Mouse (Mus musculus) ES-Bruce4 (cell line): ENCODE measurements around the gene Tmigd3.

Experiments used
- CTCF ChIP-seq: IDR thresholded peaks from one replicate; pipeline ENCODE4 v1.8.1; 2011; ENCODE audit warnings: low read depth, low read length
- EP300 ChIP-seq: IDR thresholded peaks from 2 replicates; pipeline ENCODE4 v1.6.1; 2011; ENCODE audit warnings: low read depth, low read length; ENCODE audit not compliant: insufficient read depth
- POLR2A ChIP-seq: IDR thresholded peaks from one replicate; pipeline ENCODE4 v1.8.1; 2011; ENCODE audit warnings: low read length; ENCODE audit not compliant: insufficient read depth

DNA sequence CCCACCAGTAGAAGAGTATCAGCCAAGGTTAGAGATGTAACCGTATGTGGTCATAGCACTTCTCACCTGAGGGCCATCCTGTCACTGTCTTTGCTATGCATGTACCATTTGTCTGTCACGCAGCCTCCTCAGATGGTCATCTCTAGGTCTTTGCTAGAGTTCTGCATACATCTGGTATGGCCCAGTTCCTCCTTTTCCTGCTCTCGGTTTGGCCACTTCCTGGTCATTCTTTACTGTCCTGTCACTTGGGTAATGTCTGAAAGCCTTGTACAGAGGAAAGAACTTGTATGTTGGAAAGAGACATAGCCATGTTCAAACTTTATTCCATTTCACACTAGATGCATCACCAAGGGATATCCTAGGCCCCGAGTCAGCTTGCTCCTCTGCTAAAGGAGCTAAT is 30.9 kb upstream of the Tmigd3 start:
- TF ChIP-seq CTCF (no peak), EP300 (no peak), POLR2A (no peak)
